Mouse (Mus musculus): ENCODE measurements around the gene Gdpd5. TPM values are rescaled to one million over a fixed set of nuclear protein-coding genes. Genes with fewer than 3 reads are reported as not detected.

Gdpd5 gene
- polyA plus RNA-seq, 1 experiment from 2014 or later: 19.1 TPM

GRCm38 (mm10) chr7:99351104-99351801 is 30.0 kb upstream of the Gdpd5 start:
- Histone ChIP-seq H3K36me3 (ENCODE audit: control insufficient read depth, insufficient read depth, low read length) (peaks cover 25% of the 10 kb centered on the region), H3K4me2 (ENCODE audit: low read depth, low read length, severe bottlenecking) (peak overlapping the region; percentile 84), H3K27me3 (ENCODE audit: control insufficient read depth, insufficient read depth, low read length) (no peaks in the 10 kb centered on the region), H3K27ac (ENCODE audit: low read depth, low read length) (peak overlapping the region; percentile 92), H3K4me3 (ENCODE audit: low read depth, low read length) (peak overlapping the region; percentile 54), H3K9ac (ENCODE audit: low read length) (peak overlapping the region; percentile 88), H3K4me1 (replicated peaks; ENCODE audit: control insufficient read depth, insufficient read depth, low read length) (peaks cover 41% of the 10 kb centered on the region), H3K9me3 (ENCODE audit: control insufficient read depth, low read length) (no peaks in the 10 kb centered on the region)
- ATAC-seq (replicated peaks; ENCODE audit: low FRiP score) (no peak; the same call in 1 of the 2 replicates), DNase-seq (ENCODE audit: low spot score) (peak; percentile 62)
- 6% methylated on average over 12 of the region's 12 CpGs for WGBS

- Histone ChIP-seq H3K4me2 (ENCODE audit: low read depth, low read length, severe bottlenecking) (peak overlapping the region; percentile 84), H3K9ac (ENCODE audit: low read length) (peak overlapping the region; percentile 88), H3K4me1 (replicated peaks; ENCODE audit: control insufficient read depth, insufficient read depth, low read length) (peaks cover 48% of the 10 kb centered on the region), H3K36me3 (ENCODE audit: control insufficient read depth, insufficient read depth, low read length) (peaks cover 18% of the 10 kb centered on the region), H3K27me3 (ENCODE audit: control insufficient read depth, insufficient read depth, low read length) (no peaks in the 10 kb centered on the region), H3K27ac (ENCODE audit: low read depth, low read length) (peak overlapping the region; percentile 92), H3K4me3 (ENCODE audit: low read depth, low read length) (peak overlapping the region; percentile 54), H3K9me3 (ENCODE audit: control insufficient read depth, low read length) (no peaks in the 10 kb centered on the region)
- WGBS: under 1% methylated on average over 18 of the region's 18 CpGs
- ATAC-seq (replicated peaks; ENCODE audit: low FRiP score) (peak; percentile 63), DNase-seq (ENCODE audit: low spot score) (peak; percentile 80)
Measured at GRCm38 (mm10) chr7:99351802-99352517, 29.3 kb upstream of the Gdpd5 start.

GRCm38 (mm10) chr7:99352526-99353400 is 28.5 kb upstream of the Gdpd5 start, which contains the start of gene Serpinh1:
Gene Serpinh1 (minus strand): TSS chr7:99353239.
- ATAC-seq (replicated peaks; ENCODE audit: low FRiP score) (peak; percentile 62), DNase-seq (ENCODE audit: low spot score) (peak; percentile 90)
- Histone ChIP-seq H3K9me3 (ENCODE audit: control insufficient read depth, low read length) (no peaks in the 10 kb centered on the region), H3K9ac (ENCODE audit: low read length) (peak within 1 kb of the TSS; percentile 88), H3K36me3 (ENCODE audit: control insufficient read depth, insufficient read depth, low read length) (peaks cover 11% of the 10 kb centered on the region), H3K4me1 (replicated peaks; ENCODE audit: control insufficient read depth, insufficient read depth, low read length) (peaks cover 52% of the 10 kb centered on the region), H3K4me3 (ENCODE audit: low read depth, low read length) (peak within 1 kb of the TSS; percentile 54), H3K27ac (ENCODE audit: low read depth, low read length) (peak within 1 kb of the TSS; percentile 92), H3K4me2 (ENCODE audit: low read depth, low read length, severe bottlenecking) (peak within 1 kb of the TSS; percentile 84), H3K27me3 (ENCODE audit: control insufficient read depth, insufficient read depth, low read length) (no peaks in the 10 kb centered on the region)
- WGBS: under 1% methylated on average over 35 of the region's 35 CpGs

- H3K27me3 ChIP-seq (ENCODE audit: control insufficient read depth, insufficient read depth, low read length): no peaks in the 10 kb centered on the region
- no peak overlapping the region for H3K4me3 ChIP-seq (ENCODE audit: low read depth, low read length)
- peak overlapping the region; percentile 24; the same call in 1 of the 2 replicates for H3K4me2 ChIP-seq (ENCODE audit: low read depth, low read length, severe bottlenecking)
- peak overlapping the region; percentile 44 for H3K9ac ChIP-seq (ENCODE audit: low read length)
- H3K4me1 ChIP-seq (replicated peaks; ENCODE audit: control insufficient read depth, insufficient read depth, low read length): peaks cover 53% of the 10 kb centered on the region
- H3K36me3 ChIP-seq (ENCODE audit: control insufficient read depth, insufficient read depth, low read length): no peaks in the 10 kb centered on the region
- DNase-seq (ENCODE audit: low spot score) (peak; percentile 86), ATAC-seq (replicated peaks; ENCODE audit: low FRiP score) (peak; percentile 31; the same call in 1 of the 2 replicates)
- H3K9me3 ChIP-seq (ENCODE audit: control insufficient read depth, low read length): no peaks in the 10 kb centered on the region
- WGBS: 5% methylated on average over 7 of the region's 7 CpGs
- H3K27ac ChIP-seq (ENCODE audit: low read depth, low read length): peak overlapping the region; percentile 93
Measured at GRCm38 (mm10) chr7:99355731-99356131, 25.5 kb upstream of the Gdpd5 start.

- DNase-seq (ENCODE audit: low spot score): no peak
Measured at GRCm38 (mm10) chr7:99356244-99356930, 24.8 kb upstream of the Gdpd5 start.

GRCm38 (mm10) chr7:99357201-99357600 is 24.0 kb upstream of the Gdpd5 start:
- ATAC-seq (replicated peaks; ENCODE audit: low FRiP score) (no peak), DNase-seq (ENCODE audit: low spot score) (no peak)
- peaks cover 45% of the 10 kb centered on the region for H3K4me1 ChIP-seq (replicated peaks; ENCODE audit: control insufficient read depth, insufficient read depth, low read length)
- H3K27me3 ChIP-seq (ENCODE audit: control insufficient read depth, insufficient read depth, low read length): no peaks in the 10 kb centered on the region
- no peak overlapping the region for H3K4me2 ChIP-seq (ENCODE audit: low read depth, low read length, severe bottlenecking)
- no peak overlapping the region for H3K4me3 ChIP-seq (ENCODE audit: low read depth, low read length)
- 0 out of 2 replicates have a peak overlapping the region, but pooled peaks have one; percentile 93 for H3K27ac ChIP-seq (ENCODE audit: low read depth, low read length)
- no peak overlapping the region for H3K9ac ChIP-seq (ENCODE audit: low read length)
- H3K36me3 ChIP-seq (ENCODE audit: control insufficient read depth, insufficient read depth, low read length): no peaks in the 10 kb centered on the region
- H3K9me3 ChIP-seq (ENCODE audit: control insufficient read depth, low read length): no peaks in the 10 kb centered on the region
- WGBS: 78% methylated on average over 7 of the region's 7 CpGs

More at GRCm38 (mm10) chr7:99356244-99356930, 24.8 kb upstream of the Gdpd5 start:
- H3K4me2 ChIP-seq (ENCODE audit: low read depth, low read length, severe bottlenecking): peak overlapping the region; percentile 24; the same call in 1 of the 2 replicates
- H3K4me1 ChIP-seq (replicated peaks; ENCODE audit: control insufficient read depth, insufficient read depth, low read length): peaks cover 51% of the 10 kb centered on the region
- no peak for ATAC-seq (replicated peaks; ENCODE audit: low FRiP score)
- H3K27me3 ChIP-seq (ENCODE audit: control insufficient read depth, insufficient read depth, low read length): no peaks in the 10 kb centered on the region
- peak overlapping the region; percentile 43 for H3K9ac ChIP-seq (ENCODE audit: low read length)
- peak overlapping the region; percentile 93 for H3K27ac ChIP-seq (ENCODE audit: low read depth, low read length)
- no peak overlapping the region for H3K4me3 ChIP-seq (ENCODE audit: low read depth, low read length)
- no peaks in the 10 kb centered on the region for H3K9me3 ChIP-seq (ENCODE audit: control insufficient read depth, low read length)
- no peaks in the 10 kb centered on the region for H3K36me3 ChIP-seq (ENCODE audit: control insufficient read depth, insufficient read depth, low read length)
- WGBS: 32% methylated on average over 9 of the region's 9 CpGs

- ATAC-seq (replicated peaks; ENCODE audit: low FRiP score): no peak
- Histone ChIP-seq H3K27me3 (ENCODE audit: control insufficient read depth, insufficient read depth, low read length) (no peaks in the 10 kb centered on the region), H3K4me2 (ENCODE audit: low read depth, low read length, severe bottlenecking) (no peak overlapping the region), H3K36me3 (ENCODE audit: control insufficient read depth, insufficient read depth, low read length) (no peaks in the 10 kb centered on the region), H3K9ac (ENCODE audit: low read length) (no peak overlapping the region), H3K9me3 (ENCODE audit: control insufficient read depth, low read length) (no peaks in the 10 kb centered on the region), H3K27ac (ENCODE audit: low read depth, low read length) (no peak overlapping the region), H3K4me3 (ENCODE audit: low read depth, low read length) (no peak overlapping the region), H3K4me1 (replicated peaks; ENCODE audit: control insufficient read depth, insufficient read depth, low read length) (peaks cover 40% of the 10 kb centered on the region)
- WGBS: 93% methylated on average over 8 of the region's 8 CpGs
- DNase-seq (ENCODE audit: low spot score): no peak
Measured at GRCm38 (mm10) chr7:99358371-99358770, 22.8 kb upstream of the Gdpd5 start.

Measured in forebrain, embryonic 11.5 days (tissue).